Mouse (Mus musculus) midbrain, embryonic 11.5 days (tissue): ENCODE measurements around the gene Mlycd. TPM values are rescaled to one million over a fixed set of nuclear protein-coding genes. Genes with fewer than 3 reads are reported as not detected.

ENCODE experiments used
- ATAC-seq: fragments of 200-750 bp; cut with Nextera tagmentation; 2 replicates; pipeline ENCODE4 v1.8.0; 2017; ENCODE audit warnings: moderate TSS enrichment, moderate library complexity; ENCODE audit not compliant: low FRiP score
- DNase-seq: peaks from one replicate; pipeline ENCODE4 v3.0.0; 2015; ENCODE audit warnings: low spot score; ENCODE audit errors: missing footprints
- H3K27ac ChIP-seq: fragments of 300-500 bp; sonication (generic); 2 replicates; pipeline ENCODE4 v1.5.1; 2014; ENCODE audit warnings: low read depth, low read length
- H3K27me3 ChIP-seq: fragments of 300-500 bp; sonication (generic); 2 replicates; pipeline ENCODE4 v1.6.1; 2014; ENCODE audit warnings: mild to moderate bottlenecking, low read length, moderate library complexity, mixed read lengths; ENCODE audit not compliant: control insufficient read depth, insufficient read depth
- H3K36me3 ChIP-seq: fragments of 300-500 bp; sonication (generic); 2 replicates; pipeline ENCODE4 v1.6.1; 2014; ENCODE audit warnings: mild to moderate bottlenecking, low read length, moderate library complexity, mixed read lengths; ENCODE audit not compliant: control insufficient read depth, insufficient read depth
- H3K4me1 ChIP-seq: fragments of 300-500 bp; sonication (generic); 2 replicates; pipeline ENCODE4 v1.6.1; 2014; ENCODE audit warnings: low read length; ENCODE audit not compliant: control insufficient read depth, insufficient read depth
- H3K4me2 ChIP-seq: fragments of 300-500 bp; sonication (generic); 2 replicates; pipeline ENCODE4 v1.6.1; 2014; ENCODE audit warnings: mild to moderate bottlenecking, moderate library complexity
- H3K4me3 ChIP-seq: fragments of 300-500 bp; sonication (generic); 2 replicates; pipeline ENCODE4 v1.5.1; 2014; ENCODE audit warnings: low read depth, low read length
- H3K9ac ChIP-seq: fragments of 300-500 bp; sonication (generic); 2 replicates; pipeline ENCODE4 v1.6.1; 2014; ENCODE audit warnings: low read length
- H3K9me3 ChIP-seq: fragments of 300-500 bp; sonication (generic); 2 replicates; pipeline ENCODE4 v1.6.1; 2016; ENCODE audit warnings: low read length; ENCODE audit not compliant: control insufficient read depth
- WGBS: fragments of 180-500 bp; shearing (Covaris S2); extraction: QIAGEN DNeasy Blood & Tissue Kit; methylation state at CpG from one replicate; pipeline ENCODE4 v1.1.7; 2014; 5-methylcytosine and 5-hydroxymethylcytosine counted together
- polyA plus RNA-seq: library from polyadenylated mRNA; unstranded; fragments of >200 nt; fragmentation: Nextera tagmentation; extraction: Ambion mirVana; gene quantifications from 2 replicates; pipeline ENCODE4 v1.2.1, GENCODE M21; 2014

Mlycd gene
- polyA plus RNA-seq, 1 experiment from 2014 or later = 11.3 TPM

DNA sequence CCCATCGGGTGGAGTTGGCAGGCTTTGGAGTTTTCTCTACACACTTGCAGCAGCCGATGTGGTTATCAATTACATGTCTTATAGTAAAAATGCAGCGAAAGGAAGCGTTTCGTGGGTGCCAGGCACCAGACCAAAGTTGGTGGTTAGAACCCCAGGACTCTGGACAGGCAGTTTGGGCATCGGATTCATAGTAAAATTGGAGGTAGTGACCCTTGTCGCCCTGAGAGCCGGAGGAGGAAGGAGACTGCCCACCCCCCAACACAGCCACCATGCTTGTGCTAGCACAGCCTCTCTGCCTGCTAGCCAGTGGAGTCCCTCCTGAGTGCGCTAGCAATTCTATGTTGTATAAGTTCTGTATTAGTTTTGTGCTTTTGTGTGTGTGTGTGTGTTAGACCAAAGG, 3.9 kb downstream of the Mlycd start:
- 84% methylated on average over 9 of the region's 9 CpGs for WGBS
- ATAC-seq (no peak), DNase-seq (peak; percentile 51)
- Histone ChIP-seq H3K27me3 (no peaks in the 10 kb centered on the region), H3K9me3 (no peaks in the 10 kb centered on the region), H3K4me3 (no peak overlapping the region), H3K9ac (no peak overlapping the region), H3K4me1 (peaks cover 8% of the 10 kb centered on the region), H3K27ac (no peak overlapping the region), H3K36me3 (no peaks in the 10 kb centered on the region), H3K4me2 (no peak overlapping the region)

DNA sequence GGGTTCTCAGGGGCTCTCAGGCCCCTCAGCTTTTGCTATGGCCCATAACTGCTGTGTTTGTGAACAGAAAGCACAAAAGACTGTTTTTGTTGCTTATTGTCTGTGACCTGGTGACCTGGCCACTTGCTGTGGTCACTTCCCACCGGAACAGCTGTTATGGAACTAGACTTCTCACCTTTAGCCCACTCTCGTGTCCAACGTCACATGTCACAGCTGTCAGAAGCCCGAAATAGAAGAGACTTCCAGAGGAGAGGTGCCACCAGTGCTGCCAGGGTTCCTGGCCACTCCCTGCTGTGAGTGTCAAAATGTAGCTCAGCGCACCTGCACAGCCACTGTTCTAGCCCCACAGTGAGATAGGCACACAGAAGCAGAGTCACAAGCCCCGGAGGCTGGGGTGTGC, 4.6 kb downstream of the Mlycd start:
- Histone ChIP-seq H3K9me3 (no peaks in the 10 kb centered on the region), H3K27me3 (no peaks in the 10 kb centered on the region), H3K27ac (no peak overlapping the region), H3K4me3 (no peak overlapping the region), H3K4me1 (peaks cover 8% of the 10 kb centered on the region), H3K9ac (no peak overlapping the region), H3K4me2 (no peak overlapping the region), H3K36me3 (no peaks in the 10 kb centered on the region)
- ATAC-seq (no peak), DNase-seq (no peak)
- 79% methylated on average over 6 of the region's 6 CpGs for WGBS

DNA sequence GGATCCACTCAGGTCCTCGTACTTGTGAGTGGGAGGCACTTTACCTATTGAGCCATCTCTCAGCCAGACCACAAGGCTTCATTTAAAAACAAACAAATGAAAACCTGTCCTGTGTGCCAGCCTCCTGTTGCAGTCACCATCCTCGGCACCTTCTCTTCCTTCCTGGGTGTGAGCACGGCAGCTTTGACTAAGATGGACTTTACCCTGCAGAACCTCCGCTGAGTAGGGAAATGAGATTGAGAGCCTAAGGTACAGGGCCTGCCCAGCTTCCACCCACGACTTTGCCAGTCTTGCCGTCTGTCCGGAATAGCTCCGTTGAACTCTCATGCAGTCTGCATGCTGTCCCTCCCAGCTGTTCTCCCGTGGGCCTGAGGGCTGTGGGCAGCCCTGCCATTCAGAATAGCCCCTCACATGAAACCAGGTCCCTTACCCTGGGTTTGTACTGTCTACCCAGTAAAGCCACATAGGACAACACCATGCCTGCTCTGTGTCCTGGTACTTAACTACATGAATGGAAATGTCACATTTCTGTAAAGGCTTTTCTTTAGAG, 5.5 kb downstream of the Mlycd start:
- DNase-seq = no peak
- no peak overlapping the region for H3K9ac ChIP-seq
- H3K27me3 ChIP-seq = no peaks in the 10 kb centered on the region
- WGBS = 83% methylated on average over 9 of the region's 9 CpGs
- no peak overlapping the region for H3K4me2 ChIP-seq
- no peak overlapping the region for H3K27ac ChIP-seq
- ATAC-seq = no peak
- H3K36me3 ChIP-seq = no peaks in the 10 kb centered on the region
- no peaks in the 10 kb centered on the region for H3K9me3 ChIP-seq
- no peak overlapping the region for H3K4me3 ChIP-seq
- peaks cover 8% of the 10 kb centered on the region for H3K4me1 ChIP-seq

DNA sequence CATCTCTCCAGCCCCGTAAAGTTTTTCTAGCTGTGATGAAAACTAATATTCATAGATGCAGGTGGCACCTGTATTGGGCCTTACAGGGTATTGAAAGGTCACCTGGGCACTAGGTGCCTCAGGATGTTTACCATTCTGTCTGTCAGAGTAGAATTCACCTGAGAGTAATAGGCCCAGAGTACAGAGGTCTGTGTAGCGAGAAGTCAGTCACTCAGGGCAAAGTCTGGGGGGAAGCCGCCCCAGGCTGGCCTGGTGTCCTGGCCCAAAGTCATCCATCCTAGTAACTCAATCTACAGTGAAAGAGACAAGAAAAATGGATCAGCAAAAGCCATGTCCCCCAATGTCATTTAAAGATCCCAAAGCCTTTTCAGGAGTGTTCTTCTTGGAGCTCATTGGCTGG, 6.2 kb downstream of the Mlycd start:
- ATAC-seq (no peak), DNase-seq (no peak)
- no peak overlapping the region for H3K4me3 ChIP-seq
- no peaks in the 10 kb centered on the region for H3K27me3 ChIP-seq
- 83% methylated on average over 3 of the region's 3 CpGs for WGBS
- no peak overlapping the region for H3K27ac ChIP-seq
- H3K9me3 ChIP-seq = no peaks in the 10 kb centered on the region
- no peaks in the 10 kb centered on the region for H3K36me3 ChIP-seq
- H3K9ac ChIP-seq = no peak overlapping the region
- peaks cover 1% of the 10 kb centered on the region for H3K4me1 ChIP-seq
- no peak overlapping the region for H3K4me2 ChIP-seq

DNA sequence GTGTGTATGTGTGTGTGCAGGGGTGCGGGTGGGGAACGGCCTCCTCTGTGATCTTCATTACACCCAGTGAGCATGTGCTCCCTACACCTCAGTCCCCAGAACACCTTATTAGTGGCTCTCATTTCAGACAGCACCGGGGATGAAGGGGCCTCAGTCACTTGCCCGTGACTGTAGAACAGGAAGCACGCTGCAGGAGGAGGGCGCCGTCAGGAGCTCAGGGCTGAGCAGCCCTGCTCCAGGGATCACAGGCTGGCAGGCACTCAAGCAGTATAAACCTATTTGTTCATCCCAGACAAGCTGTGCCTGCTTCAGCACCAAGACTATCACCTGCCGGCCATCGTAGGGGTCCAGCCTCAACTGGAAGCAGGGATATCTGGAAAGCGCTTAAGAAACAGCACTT, 9.2 kb downstream of the Mlycd start:
- WGBS = 66% methylated on average over 10 of the region's 10 CpGs
- H3K27ac ChIP-seq = no peak overlapping the region
- H3K4me1 ChIP-seq = no peaks in the 10 kb centered on the region
- no peaks in the 10 kb centered on the region for H3K9me3 ChIP-seq
- H3K4me3 ChIP-seq = no peak overlapping the region
- no peak overlapping the region for H3K9ac ChIP-seq
- no peaks in the 10 kb centered on the region for H3K27me3 ChIP-seq
- no peak overlapping the region for H3K4me2 ChIP-seq
- peaks cover 2% of the 10 kb centered on the region; the same call in 1 of the 2 replicates for H3K36me3 ChIP-seq
- ATAC-seq = no peak
- no peak for DNase-seq

DNA sequence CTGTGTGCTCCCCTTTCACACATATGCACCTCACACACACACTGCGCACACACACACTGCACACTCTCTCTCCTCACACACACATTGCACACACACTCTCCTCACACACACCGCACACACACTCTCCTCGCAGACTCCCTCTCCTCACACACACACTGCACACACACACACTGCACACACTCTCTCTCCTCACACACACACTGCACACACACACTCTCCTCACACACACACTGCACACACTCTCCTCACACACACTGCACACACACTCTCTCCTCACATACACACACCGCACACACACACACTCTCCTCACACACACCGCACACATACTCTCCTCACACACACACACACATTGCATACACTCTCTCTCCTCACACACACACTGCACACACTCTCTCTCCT, 10.0 kb downstream of the Mlycd start:
- WGBS = 95% methylated on average over 5 of the region's 5 CpGs
- Histone ChIP-seq H3K4me1 (no peaks in the 10 kb centered on the region), H3K4me3 (no peak overlapping the region), H3K4me2 (no peak overlapping the region), H3K36me3 (peaks cover 2% of the 10 kb centered on the region; the same call in 1 of the 2 replicates), H3K27me3 (no peaks in the 10 kb centered on the region), H3K27ac (no peak overlapping the region), H3K9ac (no peak overlapping the region), H3K9me3 (no peaks in the 10 kb centered on the region)
- ATAC-seq = no peak
- no peak for DNase-seq

DNA sequence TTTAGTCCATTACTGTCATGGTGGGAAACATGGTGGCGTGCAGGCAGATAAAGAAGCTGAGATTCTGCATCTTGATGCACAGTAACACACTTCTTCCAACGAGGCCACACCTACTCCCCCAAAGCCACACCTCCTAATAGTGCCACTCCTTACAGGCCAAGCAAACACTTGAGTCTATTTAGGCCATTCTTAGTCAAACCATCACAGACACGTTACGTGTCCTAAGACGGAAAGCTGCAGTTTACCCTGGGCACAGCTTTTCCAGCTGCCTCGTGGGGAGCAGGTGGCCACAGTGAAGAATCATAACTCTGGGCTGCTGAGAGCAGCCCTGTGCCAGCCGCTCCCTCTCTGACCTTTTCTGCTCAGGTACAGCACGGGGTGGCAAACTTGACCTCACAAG, 13.6 kb downstream of the Mlycd start:
- ATAC-seq (no peak), DNase-seq (no peak)
- no peak overlapping the region for H3K4me2 ChIP-seq
- peaks cover 3% of the 10 kb centered on the region for H3K4me1 ChIP-seq
- no peak overlapping the region for H3K4me3 ChIP-seq
- WGBS = 86% methylated on average over 8 of the region's 8 CpGs
- no peaks in the 10 kb centered on the region for H3K9me3 ChIP-seq
- no peak overlapping the region for H3K9ac ChIP-seq
- H3K27me3 ChIP-seq = no peaks in the 10 kb centered on the region
- peaks cover 2% of the 10 kb centered on the region for H3K36me3 ChIP-seq
- no peak overlapping the region for H3K27ac ChIP-seq

DNA sequence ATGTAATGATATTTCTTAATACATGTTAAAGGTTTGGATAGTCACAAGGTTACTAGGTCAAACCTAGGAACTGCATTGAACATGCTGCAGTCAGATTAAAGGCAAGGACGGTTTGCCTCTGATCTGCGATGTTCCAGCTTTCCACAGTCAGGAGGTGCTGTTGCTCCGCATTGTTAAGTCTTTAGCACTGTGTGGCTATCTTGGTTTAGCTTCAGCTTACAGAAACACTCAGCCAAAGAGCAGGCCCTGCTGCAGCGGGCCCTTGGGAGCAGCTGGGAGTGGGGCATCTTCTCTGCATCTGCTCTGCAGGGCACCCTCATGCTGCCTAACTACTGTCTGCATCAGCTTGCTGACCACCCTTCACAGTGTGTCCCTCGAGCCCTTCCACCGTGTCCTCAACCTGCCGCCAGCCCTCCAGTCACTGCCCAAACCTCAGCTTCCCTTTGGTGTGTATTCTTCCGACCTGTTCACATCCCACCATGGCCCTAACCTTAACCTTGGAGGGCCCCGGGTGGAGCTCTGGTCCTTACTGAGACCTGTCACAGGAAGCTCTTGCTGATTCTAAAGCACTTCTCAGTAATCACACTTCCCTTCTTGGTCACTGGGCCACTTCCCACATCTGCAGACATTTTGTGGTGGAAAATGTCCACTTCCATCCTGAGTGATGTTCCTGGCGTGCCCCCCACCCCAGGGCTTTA, 17.5 kb downstream of the Mlycd start:
- no peak overlapping the region for H3K4me2 ChIP-seq
- H3K27ac ChIP-seq = no peak overlapping the region
- H3K9me3 ChIP-seq = no peaks in the 10 kb centered on the region
- WGBS = 57% methylated on average over 10 of the region's 10 CpGs
- no peak overlapping the region for H3K9ac ChIP-seq
- 0 out of 2 replicates have a peak, but pooled peaks cover 4% of the 10 kb centered on the region for H3K27me3 ChIP-seq
- DNase-seq = no peak
- ATAC-seq = peak; percentile 15; the same call in 1 of the 2 replicates
- H3K36me3 ChIP-seq = peaks cover 2% of the 10 kb centered on the region
- H3K4me3 ChIP-seq = no peak overlapping the region
- peaks cover 3% of the 10 kb centered on the region for H3K4me1 ChIP-seq

DNA sequence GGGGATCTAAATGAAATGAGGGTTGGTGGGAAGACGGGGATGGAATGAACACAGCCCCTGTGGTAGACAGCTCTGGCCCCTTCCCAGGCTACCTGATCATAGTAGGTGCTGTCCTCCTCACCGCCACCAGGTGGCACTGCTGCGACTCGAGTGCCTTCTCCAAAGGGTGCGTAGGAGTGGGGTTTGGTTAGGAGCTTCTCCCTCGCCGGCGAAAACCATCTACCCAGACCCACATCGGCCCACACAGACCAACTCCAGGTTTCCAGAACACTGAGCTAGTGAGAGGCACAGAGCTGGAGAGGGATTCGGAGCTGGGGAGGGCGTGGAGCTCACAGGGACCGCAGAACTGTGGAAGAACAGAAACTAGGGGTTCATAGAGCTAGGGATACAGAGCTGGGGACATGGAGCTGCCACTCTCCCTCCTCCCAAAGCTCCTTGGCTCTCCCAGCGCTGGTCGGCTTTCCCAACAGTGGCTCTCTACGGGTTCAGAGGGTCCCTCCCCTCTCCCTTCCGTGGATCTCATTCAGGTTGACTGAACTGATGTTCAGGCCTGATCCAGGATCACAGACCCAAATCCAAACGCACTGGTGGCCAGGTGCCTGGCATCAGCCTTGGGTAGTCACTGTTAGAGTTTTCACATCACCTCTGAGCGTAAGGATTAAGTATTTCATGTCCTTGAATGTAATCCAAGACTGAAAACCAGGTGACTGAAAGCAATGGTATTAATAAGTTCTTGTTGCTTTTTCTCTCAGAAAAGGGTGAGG, 18.2 kb downstream of the Mlycd start:
- ATAC-seq (peak; percentile 82), DNase-seq (peak; percentile 97)
- WGBS = 12% methylated on average over 18 of the region's 18 CpGs
- peaks cover 2% of the 10 kb centered on the region for H3K36me3 ChIP-seq
- H3K4me3 ChIP-seq = no peak overlapping the region
- no peaks in the 10 kb centered on the region for H3K9me3 ChIP-seq
- H3K4me1 ChIP-seq = peaks cover 3% of the 10 kb centered on the region
- peak overlapping the region; percentile 60 for H3K9ac ChIP-seq
- H3K27ac ChIP-seq = no peak overlapping the region
- peak overlapping the region; percentile 37; the same call in 1 of the 2 replicates for H3K4me2 ChIP-seq
- 0 out of 2 replicates have a peak, but pooled peaks cover 4% of the 10 kb centered on the region for H3K27me3 ChIP-seq
